Mouse (Mus musculus) liver (tissue): ENCODE measurements around the gene Ncoa4.
"Not testable (repeated sequence)": the region's sequence is repeated elsewhere in the genome, so short reads cannot be mapped to it uniquely, and the experiment has no call there.

Source experiments
- DNase-seq: peaks from one replicate; pipeline ENCODE4 v3.0.0-alpha.2; 2020; ENCODE audit warnings: mixed read lengths

Ncoa4 gene

DNA sequence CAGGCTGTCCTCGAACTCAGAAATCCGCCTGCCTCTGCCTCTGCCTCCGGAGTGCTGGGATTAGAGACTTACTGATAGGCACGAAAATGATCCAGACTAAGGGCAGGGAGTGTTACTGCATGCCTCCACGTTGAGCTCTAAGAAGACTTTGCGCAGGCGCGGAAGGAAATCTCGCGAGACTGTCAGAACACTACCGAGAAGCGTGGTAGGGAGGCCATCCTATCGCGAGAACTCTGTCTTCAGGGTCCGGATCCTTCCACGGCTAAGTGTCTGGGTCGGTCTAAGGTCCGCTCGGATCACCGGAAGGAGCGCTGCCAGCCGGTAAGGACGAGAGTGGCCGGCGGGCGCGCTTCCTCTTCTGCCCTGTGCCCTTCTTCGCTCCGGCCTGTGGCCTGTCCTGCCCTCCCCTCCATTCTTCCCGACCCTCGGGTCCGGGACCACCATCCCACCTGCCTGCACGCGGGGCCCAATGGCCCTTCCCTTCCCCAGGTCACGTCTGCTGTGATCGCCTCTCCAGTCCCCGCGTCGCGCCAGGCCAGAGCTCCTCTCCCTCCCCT is at the start of gene Ncoa4:
Ncoa4 (plus strand) TSS at position 176 of the 557 bp plus-strand sequence.
- peak; percentile 99 for DNase-seq

GRCm38 (mm10) chr14:32112124-32112523 is 47.5 kb upstream of the Ncoa4 start:
- not testable (repeated sequence) for DNase-seq

DNA sequence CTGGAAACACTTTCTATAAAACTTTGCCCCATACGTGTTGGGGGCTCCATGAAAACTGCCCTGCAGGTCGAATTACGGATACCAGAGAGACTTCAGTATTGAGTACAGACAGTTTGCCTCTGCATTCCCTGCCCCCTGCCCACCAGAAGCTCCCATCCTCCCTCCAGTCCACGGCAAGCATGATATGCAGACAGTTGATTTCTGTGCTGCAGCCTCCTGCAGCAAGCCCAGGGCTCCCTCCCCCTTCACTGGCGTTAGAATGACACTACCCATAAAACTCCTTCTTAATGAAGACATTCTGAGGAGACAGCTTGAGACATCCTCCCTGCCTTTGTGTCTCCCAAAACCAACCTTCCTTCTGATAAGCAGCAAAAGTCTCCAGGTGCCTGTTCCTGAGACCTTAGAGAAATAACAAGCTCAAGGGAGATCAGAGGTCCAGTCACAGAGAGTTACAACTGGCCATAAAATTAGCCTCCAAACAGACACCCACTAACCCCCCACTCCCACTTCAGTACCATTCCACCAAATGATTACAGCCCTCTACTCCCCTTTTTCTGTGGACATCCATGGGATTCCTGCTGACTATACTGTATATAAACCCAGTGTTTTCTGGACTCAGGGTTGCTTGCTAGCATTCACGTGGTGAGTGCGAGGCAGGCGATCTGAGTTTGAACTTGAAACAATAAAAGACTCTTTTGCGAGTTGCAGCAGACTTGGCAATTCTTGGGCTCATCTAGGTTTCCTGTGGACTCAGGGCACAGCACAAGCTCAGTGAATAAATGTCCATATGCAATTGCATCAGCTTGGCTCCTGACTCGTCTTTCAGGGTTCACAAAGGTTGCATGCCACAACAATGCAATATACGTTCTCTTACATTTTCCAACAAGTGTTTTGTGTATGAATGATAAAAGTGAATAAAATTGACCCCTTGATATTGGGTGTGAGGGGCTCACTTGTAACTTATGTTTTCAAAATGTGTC is 38.4 kb upstream of the Ncoa4 start:
- DNase-seq = no peak

GRCm38 (mm10) chr14:32121920-32122315 is 37.7 kb upstream of the Ncoa4 start:
- peak; percentile 70 for DNase-seq

DNA sequence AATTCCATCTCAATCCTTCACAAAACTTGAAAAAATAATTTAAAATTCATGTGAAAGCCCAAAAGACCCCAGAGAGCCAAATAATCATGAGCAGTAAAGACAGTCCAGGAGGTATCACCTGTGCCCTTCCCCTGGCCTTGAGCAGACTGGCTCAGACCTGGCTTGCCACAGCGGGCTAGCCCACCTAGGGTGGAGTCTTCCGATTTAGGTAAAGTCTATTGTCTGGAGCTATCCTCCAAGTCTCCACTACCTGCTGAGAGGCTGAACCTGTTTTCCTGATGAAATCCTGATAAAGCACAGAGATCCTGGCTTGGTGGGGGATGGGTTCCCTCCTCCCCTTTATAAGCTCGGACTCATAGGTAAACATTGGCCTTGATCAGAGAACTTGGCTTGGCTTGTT is 35.4 kb upstream of the Ncoa4 start:
- DNase-seq = no peak

GRCm38 (mm10) chr14:32125256-32125655 is 34.4 kb upstream of the Ncoa4 start:
- not testable (repeated sequence) for DNase-seq

DNA sequence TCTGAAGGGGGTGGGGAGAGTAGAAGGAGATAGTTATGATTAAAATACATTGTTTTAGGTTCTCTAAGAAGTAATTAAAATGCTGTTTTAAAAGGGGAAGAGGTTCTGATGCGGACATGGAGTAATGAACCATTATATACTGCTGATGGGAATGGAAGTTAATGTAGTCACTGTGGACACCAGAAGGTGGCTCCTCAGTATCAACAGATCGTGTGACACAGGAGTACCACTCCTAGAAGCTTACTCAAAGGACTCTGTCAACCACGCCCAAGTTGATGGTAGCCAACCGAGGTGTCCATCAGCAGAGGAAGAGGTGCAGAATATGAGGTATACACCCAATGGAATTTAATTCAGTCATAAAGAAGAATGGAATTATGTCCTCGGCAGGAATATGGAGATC is 31.3 kb upstream of the Ncoa4 start:
- DNase-seq = no peak

GRCm38 (mm10) chr14:32131836-32132235 is 27.8 kb upstream of the Ncoa4 start:
- peak; percentile 61 for DNase-seq

DNA sequence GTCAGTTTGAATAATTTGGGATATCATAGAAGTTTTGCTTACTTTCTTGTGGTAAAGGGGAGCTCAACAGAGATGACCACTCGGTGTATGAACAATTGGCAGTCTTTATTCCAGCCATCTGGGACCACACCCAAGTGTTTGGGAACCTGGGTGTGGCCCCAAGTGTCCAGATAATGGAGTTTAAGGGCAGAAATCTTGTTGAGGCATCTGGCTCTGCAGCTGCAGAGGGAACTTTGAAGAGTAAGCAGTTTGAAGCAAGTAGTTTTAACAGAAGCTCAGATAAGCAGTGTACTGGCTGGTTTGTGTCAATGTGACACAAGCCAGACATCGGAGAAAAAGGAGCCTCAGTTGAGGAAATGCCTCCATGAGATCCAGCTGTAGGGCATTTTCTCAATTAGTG is 25.4 kb upstream of the Ncoa4 start:
- DNase-seq = peak; percentile 57

DNA sequence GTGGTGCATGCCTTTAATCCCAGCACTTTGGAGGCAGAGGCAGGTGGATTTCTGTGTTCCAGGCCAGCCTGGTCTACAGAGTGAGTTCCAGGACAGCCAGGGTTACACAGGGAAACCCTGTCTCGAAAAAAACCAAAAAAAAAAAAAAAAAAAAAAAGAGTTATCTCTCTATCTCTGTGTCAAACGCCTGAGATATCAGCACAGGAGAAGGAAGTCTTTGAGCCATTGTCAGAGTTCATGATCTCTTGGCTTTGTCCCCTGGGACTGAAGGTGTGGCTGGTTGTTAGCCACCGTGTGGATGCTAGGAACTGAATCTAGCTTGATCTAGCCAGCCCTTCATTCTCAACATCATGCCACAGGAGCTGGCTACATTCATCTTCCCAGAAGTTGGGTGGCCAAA is 23.2 kb upstream of the Ncoa4 start:
- DNase-seq = not testable (repeated sequence)

DNA sequence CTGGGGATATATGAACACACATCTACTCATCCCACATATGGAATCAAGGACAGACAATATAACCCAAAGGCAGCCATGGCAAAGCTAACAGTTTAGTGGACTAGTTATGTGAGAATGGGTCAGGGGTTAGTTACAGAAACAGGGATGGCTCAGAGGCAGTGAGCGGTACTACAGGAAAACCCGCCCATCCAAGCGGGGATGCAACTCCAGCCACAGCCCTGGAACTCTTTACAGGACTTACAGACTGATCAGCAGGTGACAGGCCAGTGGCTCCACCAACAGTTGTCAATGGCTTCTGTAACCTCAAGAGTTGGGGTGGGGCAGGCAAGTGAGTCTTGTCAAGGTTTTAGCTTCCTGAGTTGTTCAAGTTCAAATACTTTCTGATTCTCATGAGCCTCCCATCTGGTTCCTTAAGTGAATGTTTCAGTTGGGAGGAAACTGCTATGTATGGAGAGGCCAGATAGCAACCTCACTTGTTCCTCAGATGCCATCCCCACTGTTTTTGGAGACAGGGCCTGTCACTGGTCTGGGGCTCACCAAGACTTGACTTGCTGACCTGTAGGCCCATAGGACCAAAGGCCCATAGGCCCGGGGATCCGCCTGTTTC is 19.2 kb upstream of the Ncoa4 start:
- DNase-seq = no peak

DNA sequence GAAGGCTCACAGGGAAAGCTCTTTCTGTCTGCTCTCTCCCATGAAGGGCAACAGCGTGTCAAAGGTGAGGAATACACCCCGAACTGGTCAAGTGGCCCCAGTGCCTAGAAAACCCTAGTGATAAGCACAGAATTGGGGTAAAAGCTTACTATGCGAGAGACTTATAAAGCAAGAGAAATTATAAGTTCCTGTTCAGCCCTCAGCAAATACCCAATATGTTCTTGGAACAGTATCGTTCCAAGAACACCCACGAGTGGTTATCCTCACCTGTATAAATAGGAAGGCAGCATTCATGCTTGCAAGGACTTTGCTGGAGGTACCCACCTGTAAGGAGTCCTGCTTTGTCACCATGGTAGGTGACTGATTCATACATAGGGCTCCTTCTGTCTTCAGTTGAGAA is 17.9 kb upstream of the Ncoa4 start, which contains the start of gene Msmb:
Msmb (plus strand) TSS at position 301 of the 400 bp plus-strand sequence.
- DNase-seq = no peak

GRCm38 (mm10) chr14:32144734-32145133 is 14.9 kb upstream of the Ncoa4 start:
- DNase-seq = no peak

- DNase-seq = peak; percentile 69
Measured at GRCm38 (mm10) chr14:32145401-32145800, 14.3 kb upstream of the Ncoa4 start.

GRCm38 (mm10) chr14:32145809-32146511 is 13.7 kb upstream of the Ncoa4 start:
- DNase-seq = peak; percentile 83

DNA sequence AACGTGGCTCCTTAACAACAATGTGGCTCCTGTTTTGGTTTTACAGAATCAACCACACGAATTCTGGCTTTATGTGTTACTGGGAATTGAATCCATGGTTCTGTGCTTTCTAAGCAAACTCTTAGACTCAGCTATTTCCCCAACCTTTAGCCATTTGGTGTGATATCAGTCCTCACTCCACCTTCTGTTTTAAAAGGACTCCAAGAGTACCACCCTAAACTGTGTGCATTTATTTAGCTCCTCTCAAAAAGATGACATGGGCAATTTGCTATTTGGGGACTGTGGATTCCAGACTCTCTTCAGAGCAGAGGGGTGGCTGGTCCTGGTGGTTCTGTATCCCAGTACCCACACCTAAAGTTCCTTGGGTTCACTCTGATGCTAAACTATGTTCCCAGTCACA is 13.1 kb upstream of the Ncoa4 start:
- DNase-seq = no peak

GRCm38 (mm10) chr14:32150872-32151271 is 8.8 kb upstream of the Ncoa4 start:
- DNase-seq = no peak

DNA sequence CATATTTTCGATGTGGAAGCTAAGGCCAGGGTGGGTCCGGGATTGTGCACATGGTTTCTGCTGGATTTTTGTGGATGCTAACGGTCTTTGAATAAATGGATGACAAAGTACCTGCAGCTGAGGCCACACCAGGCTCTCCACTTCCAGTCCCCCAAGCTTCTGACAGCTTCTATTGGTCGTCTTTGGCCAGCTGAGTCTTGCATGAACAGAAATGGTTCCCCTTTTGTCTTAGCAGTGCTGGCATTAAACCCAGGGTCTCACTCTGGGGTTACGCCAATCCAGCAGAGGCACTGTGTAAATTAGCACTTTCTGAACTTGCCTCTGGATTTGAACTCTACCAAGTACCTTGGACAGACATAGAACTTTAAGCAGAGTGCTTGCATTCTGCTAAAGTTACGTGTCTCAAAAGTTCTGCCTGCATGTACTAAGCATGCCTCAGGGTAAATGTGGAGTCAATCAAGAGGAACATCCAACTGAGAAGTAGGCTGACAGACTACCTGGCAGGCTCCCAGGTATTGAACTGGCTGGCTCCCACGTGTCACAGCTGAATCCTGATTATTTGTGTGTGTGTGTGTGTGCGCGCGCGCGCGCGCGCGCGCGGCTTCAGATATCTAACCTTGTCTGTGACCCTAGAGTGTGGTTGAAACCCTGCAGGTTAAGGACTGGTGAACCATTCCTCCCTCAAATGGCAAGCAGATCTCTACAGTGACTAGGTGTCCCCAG is 7.3 kb upstream of the Ncoa4 start:
- no peak for DNase-seq

- no peak for DNase-seq
Measured at GRCm38 (mm10) chr14:32153156-32153555, 6.5 kb upstream of the Ncoa4 start.

- DNase-seq = no peak
Measured at GRCm38 (mm10) chr14:32154758-32155157, 4.9 kb upstream of the Ncoa4 start.

DNA sequence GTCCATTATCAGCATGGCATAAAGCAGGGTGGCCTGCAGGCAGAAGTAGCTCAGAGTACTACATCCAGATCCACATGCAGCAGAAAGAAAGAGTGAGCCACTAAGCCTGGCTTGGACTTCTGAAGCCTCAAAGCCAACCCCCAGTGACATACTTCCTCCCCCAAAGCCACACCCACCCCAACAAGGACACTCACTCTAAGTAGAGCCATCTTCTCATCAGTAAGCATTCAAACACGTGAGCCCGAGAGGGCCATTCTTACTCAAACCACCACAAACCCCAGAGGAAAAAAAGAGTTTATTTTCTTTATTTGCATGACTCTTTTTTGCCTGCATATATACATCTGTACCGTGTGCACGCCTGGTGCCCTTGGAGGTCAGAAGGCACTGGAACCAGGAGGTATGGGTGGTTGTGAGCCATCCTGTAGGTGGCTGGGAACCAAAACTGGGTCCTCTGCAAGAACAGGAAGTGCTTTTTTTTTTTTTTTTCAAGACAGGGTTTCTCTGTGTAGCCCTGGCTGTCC is 455 bp upstream of the Ncoa4 start:
- DNase-seq = peak; percentile 31

- peak; percentile 48 for DNase-seq
Measured at GRCm38 (mm10) chr14:32160563-32160962, 898 bp downstream of the Ncoa4 start.
